Mouse (Mus musculus) gastrocnemius, postnatal 10 days (tissue): Measurements from ENCODE around the gene Klf6. TPM values are rescaled to one million over a fixed set of nuclear protein-coding genes. Genes with fewer than 3 reads are reported as not detected.
A peak's percentile ranks its signal among the peaks of the same experiment; 100 is the strongest.

Experiments
- DNase-seq: peaks from one replicate; pipeline ENCODE4 v3.0.0; 2021; ENCODE audit warnings: mixed read lengths
- total RNA-seq, 2 experiments: library from RNA; stranded (reverse); gene quantifications; 2 replicates each; pipeline ENCODE4 v1.2.3; 2021

Klf6 gene
- total RNA-seq, 2 experiments from 2014 or later = 33.5 to 36.5 TPM

- no peak for DNase-seq
Observed at GRCm38 (mm10) chr13:5863408-5863891, 2.2 kb downstream of the Klf6 start.

- no peak for DNase-seq
Observed at GRCm38 (mm10) chr13:5864265-5865097, 3.2 kb downstream of the Klf6 start.

GRCm38 (mm10) chr13:5865098-5865415 is 3.8 kb downstream of the Klf6 start:
- no peak for DNase-seq

GRCm38 (mm10) chr13:5866091-5866490 is 4.8 kb downstream of the Klf6 start:
- no peak for DNase-seq

GRCm38 (mm10) chr13:5866532-5866931 is 5.2 kb downstream of the Klf6 start:
- DNase-seq = no peak

GRCm38 (mm10) chr13:5868376-5868775 is 7.1 kb downstream of the Klf6 start:
- DNase-seq = no peak

- no peak for DNase-seq
Observed at GRCm38 (mm10) chr13:5869433-5869832, 8.2 kb downstream of the Klf6 start.

GRCm38 (mm10) chr13:5869842-5870241 is 8.6 kb downstream of the Klf6 start:
- DNase-seq = no peak

GRCm38 (mm10) chr13:5870382-5871272 is 9.3 kb downstream of the Klf6 start:
- DNase-seq = peak; percentile 36

- DNase-seq = no peak
Observed at GRCm38 (mm10) chr13:5871414-5871813, 10.1 kb downstream of the Klf6 start.

- DNase-seq = no peak
Observed at GRCm38 (mm10) chr13:5873681-5874080, 12.4 kb downstream of the Klf6 start.

GRCm38 (mm10) chr13:5875478-5875877 is 14.2 kb downstream of the Klf6 start:
- DNase-seq = no peak

- DNase-seq = no peak
Observed at GRCm38 (mm10) chr13:5878748-5879147, 17.5 kb downstream of the Klf6 start.

- no peak for DNase-seq
Observed at GRCm38 (mm10) chr13:5886810-5887209, 25.5 kb downstream of the Klf6 start.

- no peak for DNase-seq
Observed at GRCm38 (mm10) chr13:5888164-5888563, 26.9 kb downstream of the Klf6 start.

- DNase-seq = no peak
Observed at GRCm38 (mm10) chr13:5888731-5889130, 27.4 kb downstream of the Klf6 start.

GRCm38 (mm10) chr13:5890035-5890434 is 28.8 kb downstream of the Klf6 start:
- no peak for DNase-seq

GRCm38 (mm10) chr13:5892684-5893447 is 31.6 kb downstream of the Klf6 start:
- DNase-seq = no peak

GRCm38 (mm10) chr13:5894910-5895309 is 33.6 kb downstream of the Klf6 start:
- DNase-seq = no peak

GRCm38 (mm10) chr13:5895851-5896250 is 34.6 kb downstream of the Klf6 start:
- no peak for DNase-seq

- DNase-seq = no peak
Observed at GRCm38 (mm10) chr13:5897176-5897959, 36.1 kb downstream of the Klf6 start.

- DNase-seq = no peak
Observed at GRCm38 (mm10) chr13:5899021-5899420, 37.7 kb downstream of the Klf6 start.
